Mouse (Mus musculus) heart, adult 2 months (tissue): Measurements from ENCODE around the gene Vrk2.

Source experiments
- EP300 ChIP-seq: fragments of 200-500 bp; IDR thresholded peaks from 2 replicates; pipeline ENCODE4 v1.6.1; 2011; ENCODE audit warnings: low read depth, low read length, control low read depth; ENCODE audit not compliant: insufficient read depth
- POLR2A ChIP-seq: fragments of 200-500 bp; IDR thresholded peaks from 2 replicates; pipeline ENCODE4 v1.6.1; 2011; ENCODE audit warnings: mild to moderate bottlenecking, low read depth, low read length, control low read depth; ENCODE audit not compliant: insufficient read depth

- TF ChIP-seq POLR2A (no peak), EP300 (no peak)
Observed at GRCm38 (mm10) chr11:26618475-26619223, 24.9 kb upstream of the Vrk2 start.
